Comparison of ENCODE assay signal across 1 mouse cellular context in the genomic region with DNA sequence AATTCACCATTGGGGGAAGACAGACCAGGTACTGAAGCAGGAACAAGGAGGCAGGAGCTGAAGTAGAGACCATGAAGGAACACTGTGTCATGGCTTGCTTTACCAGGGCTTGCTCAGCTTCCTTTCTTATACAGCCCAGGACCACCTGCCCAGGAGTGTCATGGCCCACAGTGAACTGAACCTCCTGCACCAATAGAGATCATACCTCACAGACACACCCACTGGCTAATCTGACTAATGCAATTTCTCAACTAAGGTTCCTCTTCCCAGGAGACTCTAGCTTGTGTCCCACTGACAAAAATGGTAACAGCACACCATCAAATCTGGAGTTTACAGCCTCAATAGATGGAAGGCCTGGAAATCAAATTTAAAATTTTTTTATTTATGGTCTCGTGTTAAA.
TF ChIP-seq lines count a peak whose summit lies in the region.

No protein-coding gene starts in this region.

TF ChIP-seq in MEL, 35 proteins besides CTCF, POLR2A, EP300 and RAD21 (continued from another document):
- TF ChIP-seq RCOR1 (IDR thresholded peaks at IDR 0.05; ENCODE audit: low read depth, low read length), result no peak
- TF ChIP-seq TBP (IDR thresholded peaks at IDR 0.05; ENCODE audit: low read depth, low read length), result no peak
- no peak for TF ChIP-seq MAZ (IDR thresholded peaks at IDR 0.05; ENCODE audit: low read depth, low read length)
- TF ChIP-seq MAX (IDR thresholded peaks at IDR 0.05; ENCODE audit: low read length), result no peak
- no peak for TF ChIP-seq MYC (IDR thresholded peaks at IDR 0.05; ENCODE audit: low read depth, low read length)
- no peak for TF ChIP-seq MEF2A (IDR thresholded peaks at IDR 0.05; ENCODE audit: extremely low read depth, insufficient replicate concordance, low read depth, low read length, poor library complexity, severe bottlenecking)
- no peak for TF ChIP-seq USF1 (IDR thresholded peaks at IDR 0.05; ENCODE audit: low read depth, low read length)
- TF ChIP-seq ZKSCAN1 (IDR thresholded peaks at IDR 0.05; ENCODE audit: low read depth, low read length), result no peak
- TF ChIP-seq KAT2A (conservative IDR thresholded peaks at IDR 0.05; ENCODE audit: low read depth, low read length), result no peak
- TF ChIP-seq ZMIZ1 (IDR thresholded peaks at IDR 0.05; ENCODE audit: low read depth, low read length), result no peak
- TF ChIP-seq SIN3A (IDR thresholded peaks at IDR 0.05; ENCODE audit: low read length), result no peak
- no peak for TF ChIP-seq GABPA (IDR thresholded peaks at IDR 0.05; ENCODE audit: low read depth, low read length)
- no peak for TF ChIP-seq NRF1 (IDR thresholded peaks at IDR 0.05; ENCODE audit: insufficient read depth, low read depth, low read length, poor library complexity, severe bottlenecking)
